Mouse (Mus musculus) spleen, adult 10 weeks (tissue): Measurements from ENCODE around the gene Eras. TPM values are rescaled to one million over a fixed set of nuclear protein-coding genes. Genes with fewer than 3 reads are reported as not detected.

Source experiments
- polyA plus RNA-seq: library from polyadenylated mRNA; stranded (reverse); fragments of 350-450 nt; fragmentation: Illumina TruSeq; extraction: RNeasy Lipid Tissue Mini Kit (QIAGEN cat#74804); gene quantifications from one replicate; pipeline ENCODE4 v1.2.3, GENCODE M21; 2015; ENCODE audit warnings: low replicate concordance; ENCODE audit not compliant: insufficient read depth

The Eras gene
- not detected for polyA plus RNA-seq

GRCm38 (mm10) chrX:7928270-7928790, at the start of gene Eras:
TSS of gene Eras (minus strand) at chrX:7928607.

GRCm38 (mm10) chrX:7977892-7978291, 49.5 kb upstream of the Eras start, which contains the start of gene Gata1:
TSS of gene Gata1 (minus strand) at chrX:7978071.

GRCm38 (mm10) chrX:7947108-7947899, 18.9 kb upstream of the Eras start, which contains the start of gene Hdac6:
TSS of gene Hdac6 (minus strand) at chrX:7947889.

GRCm38 (mm10) chrX:7919601-7920383, 8.6 kb downstream of the Eras start, which contains the start of gene Pcsk1n:
TSS of gene Pcsk1n (plus strand) at chrX:7919822.

GRCm38 (mm10) chrX:7909242-7909641, 19.2 kb downstream of the Eras start, which contains the start of gene Gm10490:
TSS of gene Gm10490 (plus strand) at chrX:7909542.

GRCm38 (mm10) chrX:7907735-7908134, 20.7 kb downstream of the Eras start, which contains the start of gene Gm10491:
TSS of gene Gm10491 (minus strand) at chrX:7907835.

GRCm38 (mm10) chrX:7898880-7899874, 29.2 kb downstream of the Eras start, which contains the start of the genes Pqbp1 and Timm17b:
TSS of gene Pqbp1 (minus strand) at chrX:7899269.
TSS of gene Timm17b (plus strand) at chrX:7899357.

GRCm38 (mm10) chrX:7883841-7884567, 44.4 kb downstream of the Eras start, which contains the start of gene Slc35a2:
TSS of gene Slc35a2 (plus strand) at chrX:7884028.

GRCm38 (mm10) chrX:7878007-7878419, 50.4 kb downstream of the Eras start, which contains the start of gene Pim2:
TSS of gene Pim2 (plus strand) at chrX:7878262.

Other genes starting within 250 kb of the Eras start
- 0.14 TPM for gene Magix, start 247.4 kb downstream of the Eras start, polyA plus RNA-seq
- gene Gpkow, start 231.5 kb downstream of the Eras start, polyA plus RNA-seq, result 51.7 TPM
- 38.0 TPM for gene Wdr45, start 214.3 kb downstream of the Eras start, polyA plus RNA-seq
- not detected for gene Gm45208, start 206.4 kb downstream of the Eras start, polyA plus RNA-seq
- 22.9 TPM for gene Praf2, start 200.2 kb downstream of the Eras start, polyA plus RNA-seq
- 2.0 TPM for gene Ccdc120, start 177.7 kb downstream of the Eras start, polyA plus RNA-seq
- 28.7 TPM for gene Tfe3, start 166.0 kb downstream of the Eras start, polyA plus RNA-seq
- gene Gripap1, start 138.8 kb downstream of the Eras start, polyA plus RNA-seq, result 207 TPM
- gene Kcnd1, start 106.3 kb downstream of the Eras start, polyA plus RNA-seq, result 2.4 TPM
- 173 TPM for gene Otud5, start 87.2 kb downstream of the Eras start, polyA plus RNA-seq
- gene Pim2, start 50.3 kb downstream of the Eras start, polyA plus RNA-seq, result 38.2 TPM
- 18.6 TPM for gene Slc35a2, start 44.6 kb downstream of the Eras start, polyA plus RNA-seq
- 129 TPM for gene Pqbp1, start 29.3 kb downstream of the Eras start, polyA plus RNA-seq
- 22.6 TPM for gene Timm17b, start 29.2 kb downstream of the Eras start, polyA plus RNA-seq
- not detected for gene Gm10491, start 20.8 kb downstream of the Eras start, polyA plus RNA-seq
- not detected for gene Gm10490, start 19.1 kb downstream of the Eras start, polyA plus RNA-seq
- not detected for gene Pcsk1n, start 8.8 kb downstream of the Eras start, polyA plus RNA-seq
- 14.7 TPM for gene Hdac6, start 19.3 kb upstream of the Eras start, polyA plus RNA-seq
- gene Gata1, start 49.5 kb upstream of the Eras start, polyA plus RNA-seq, result 6.3 TPM
- gene Glod5, start 89.9 kb upstream of the Eras start, polyA plus RNA-seq, result not detected
- 31.7 TPM for gene Suv39h1, start 146.2 kb upstream of the Eras start, polyA plus RNA-seq
- 85.1 TPM for gene Was, start 161.9 kb upstream of the Eras start, polyA plus RNA-seq
- gene Wdr13, start 204.3 kb upstream of the Eras start, polyA plus RNA-seq, result 44.9 TPM
- 722 TPM for gene Rbm3, start 217.3 kb upstream of the Eras start, polyA plus RNA-seq
- gene Tbc1d25, start 247.6 kb upstream of the Eras start, polyA plus RNA-seq, result 6.9 TPM